Mouse (Mus musculus) bone marrow macrophage, adult 2 months (primary cell): ENCODE measurements around the gene Kcnq1.

ENCODE experiments used
- CTCF ChIP-seq: IDR thresholded peaks from 2 replicates; pipeline ENCODE4 v1.5.1; 2012; ENCODE audit warnings: low read depth, mild to moderate bottlenecking, low read length, moderate library complexity
- POLR2A ChIP-seq: IDR thresholded peaks from 2 replicates; pipeline ENCODE4 v1.6.1; 2012; ENCODE audit warnings: mild to moderate bottlenecking, low read depth, low read length, borderline replicate concordance

GRCm38 (mm10) chr7:143428814-143429499, 322.8 kb downstream of the Kcnq1 start:
- no peak for TF ChIP-seq POLR2A
- no peak for TF ChIP-seq CTCF
